Mouse (Mus musculus): ENCODE measurements around the gene Srp72.
A peak's percentile ranks its signal among the peaks of the same experiment; 100 is the strongest.

- no peak for TF ChIP-seq POLR2A (IDR thresholded peaks at IDR 0.05; ENCODE audit: low read depth, low read length)
- peak; percentile 69 for TF ChIP-seq CTCF (conservative IDR thresholded peaks at IDR 0.05; ENCODE audit: insufficient read depth, insufficient read length, low read depth, low read length)
Measured at GRCm38 (mm10) chr5:77029735-77030134, 55.3 kb downstream of the Srp72 start.

Measured in kidney, adult 2 months (tissue).